12 mouse cellular contexts compared by ENCODE assay signal in genomic region chr2:62573099-62573752, GRCm38 (mm10). TPM values are rescaled to one million over a fixed set of nuclear protein-coding genes. Genes with fewer than 3 reads are reported as not detected.
DNase-seq lines count a peak whose midpoint lies in the region; ATAC-seq and TF ChIP-seq lines count a peak whose summit lies in the region.
"Had no signal": no experiment of that assay in that cellular context is flagged by ENCODE, and none has a peak within 500 bp of the region (broad histone marks: within the 10 kb centered on the region; RNA-seq: fewer than 3 reads in every experiment).

No protein-coding gene starts in this region.

- H3K27me3 ChIP-seq in lung, embryonic 14.5 days (ENCODE audit: insufficient read depth, low read length) = no peaks in the 10 kb centered on the region
- H3K27me3 ChIP-seq: CH12.LX; midbrain, embryonic 15.5 days had no signal

- no peaks in the 10 kb centered on the region for H3K9me3 ChIP-seq in lung, embryonic 14.5 days (ENCODE audit: low read depth, low read length)
- H3K9me3 ChIP-seq: midbrain, embryonic 15.5 days had no signal

- peak overlapping the region; percentile 41; the same call in 1 of the 2 replicates for H3K4me2 ChIP-seq in lung, embryonic 14.5 days
- H3K4me2 ChIP-seq: midbrain, embryonic 15.5 days had no signal

- peak overlapping the region; percentile 67 for H3K4me3 ChIP-seq in gastrocnemius, adult 2 months
- H3K4me3 ChIP-seq in lung, embryonic 14.5 days (ENCODE audit: low read depth, low read length) = peak overlapping the region; percentile 5; the same call in 1 of the 2 replicates
- H3K4me3 ChIP-seq in lung, adult 2 months (replicated peaks; ENCODE audit: extremely low read depth, low read depth, low read length) = no peak overlapping the region
- no peak overlapping the region for H3K4me3 ChIP-seq in olfactory bulb, adult 2 months (ENCODE audit: insufficient read depth, low read depth, low read length)
- H3K4me3 ChIP-seq: midbrain, embryonic 15.5 days had no signal

- TF ChIP-seq CTCF in gastrocnemius, adult 2 months (IDR thresholded peaks at IDR 0.05) = no peak
- no peak for TF ChIP-seq CTCF in lung, embryonic 14.5 days (IDR thresholded peaks at IDR 0.05; ENCODE audit: low read depth)
- no peak for TF ChIP-seq CTCF in lung, adult 2 months (IDR thresholded peaks at IDR 0.05; ENCODE audit: insufficient read depth, low read length)
- TF ChIP-seq CTCF in olfactory bulb, adult 2 months (IDR thresholded peaks at IDR 0.05; ENCODE audit: insufficient read depth, low read depth, low read length) = no peak

- intact Hi-C loops in gastrocnemius, adult 2 months (cut with DNase I) = no loop called here

- DNase-seq in gastrocnemius, adult 2 months = peak; percentile 22
- DNase-seq in gastrocnemius, postnatal 25 days = no peak
- peak; percentile 37 for DNase-seq in lung, embryonic 14.5 days
- no peak for DNase-seq in lung, adult 2 months
- DNase-seq in adrenal gland, postnatal 4 days (ENCODE audit: low spot score in 2 of 2) = no peak
- no peak for DNase-seq in layer of hippocampus, adult 9-10 months (ENCODE audit: low spot score)
- DNase-seq: liver; right cerebral cortex, postnatal 4 days had no signal

- peak overlapping the region; percentile 86 for H3K27ac ChIP-seq in gastrocnemius, adult 2 months
- H3K27ac ChIP-seq in lung, embryonic 14.5 days (ENCODE audit: low read depth) = peak overlapping the region; percentile 9; the same call in 1 of the 2 replicates
- peak overlapping the region; percentile 26; the same call in 1 of the 2 replicates for H3K27ac ChIP-seq in olfactory bulb, adult 2 months (ENCODE audit: insufficient read depth, low read depth, low read length)
- H3K27ac ChIP-seq: midbrain, embryonic 15.5 days had no signal

- no peaks in the 10 kb centered on the region for H3K4me1 ChIP-seq in lung, embryonic 14.5 days (ENCODE audit: insufficient read depth)
- H3K4me1 ChIP-seq in lung, adult 2 months (ENCODE audit: control insufficient read depth, insufficient read depth, low read length) = no peaks in the 10 kb centered on the region
- H3K4me1 ChIP-seq in olfactory bulb, adult 2 months (ENCODE audit: control insufficient read depth, insufficient read depth, low read length) = peaks cover 3% of the 10 kb centered on the region; the same call in 1 of the 2 replicates
- H3K4me1 ChIP-seq: midbrain, embryonic 15.5 days had no signal

- H3K9ac ChIP-seq in lung, embryonic 14.5 days = no peak overlapping the region
- H3K9ac ChIP-seq: midbrain, embryonic 15.5 days had no signal

- no peaks in the 10 kb centered on the region for H3K36me3 ChIP-seq in lung, embryonic 14.5 days (ENCODE audit: insufficient read depth)
- H3K36me3 ChIP-seq: midbrain, embryonic 15.5 days had no signal

- peak; percentile 31; the same call in 1 of the 2 replicates for ATAC-seq in lung, embryonic 14.5 days (ENCODE audit: insufficient read depth)
- peak; percentile 69 for ATAC-seq in granulocyte monocyte progenitor cell, adult 5-6 weeks (replicated peaks; ENCODE audit: poor library complexity, severe bottlenecking)
- ATAC-seq: midbrain, embryonic 15.5 days had no signal

- TF ChIP-seq POLR2A in lung, adult 2 months (IDR thresholded peaks at IDR 0.05; ENCODE audit: borderline replicate concordance, extremely low read depth, low read depth, low read length) = no peak
- TF ChIP-seq POLR2A in olfactory bulb, adult 2 months (IDR thresholded peaks at IDR 0.05; ENCODE audit: insufficient read depth, low read depth, low read length) = no peak

- WGBS in lung, embryonic 14.5 days = 67% methylated on average over 10 of the region's 10 CpGs
- WGBS in lung, adult 2 months = 69% methylated on average over 10 of the region's 10 CpGs
- WGBS in olfactory bulb, adult 2 months = 41% methylated on average over 10 of the region's 10 CpGs

RNA-seq across cellular contexts. Expression of gene Fap, which starts 0.6 kb away (rescaled TPM):
- 1 to 10 TPM; 3.8 to 7.2 TPM for total RNA-seq in gastrocnemius, adult 2 months (2021)
- 10 to 100 TPM in 1 of 2 experiments, 1 to 10 TPM in 1; 7.7 to 10.1 TPM for total RNA-seq in gastrocnemius, postnatal 25 days (2021)
- 2.0 and 2.2 TPM in 2 replicates for polyA plus RNA-seq in lung, embryonic 14.5 days (2014; fragmentation: Nextera tagmentation; extraction: Ambion mirVana)
- polyA plus RNA-seq in lung, adult 2 months (2012; rRNA removed) = 0.19 and 0.64 TPM in 2 replicates
- 13.2 TPM in 1 of 2 replicates, not detected in the other for total RNA-seq in granulocyte monocyte progenitor cell, adult 5-6 weeks (2014; fragmentation: Nextera tagmentation)
- not detected in 2 replicates for total RNA-seq in granulocyte monocyte progenitor cell, adult 5-6 weeks (2017)
- not detected in 2 replicates for polyA plus RNA-seq in olfactory bulb, adult 2 months (2012; ENCODE audit: insufficient read depth, insufficient read length, low replicate concordance, missing spikeins)
- 10 to 100 TPM; 10.3 to 12.0 TPM for total RNA-seq in adrenal gland, postnatal 4 days (2021)

Comparison
In these comparisons a context has a peak if more than half of its experiments do, and no peak if none do; other contexts are left out.
1. DNase-seq: peak in gastrocnemius, adult 2 months (single experiment) and lung, embryonic 14.5 days (single experiment); none in gastrocnemius, postnatal 25 days (single experiment), lung, adult 2 months (single experiment), adrenal gland, postnatal 4 days (0 of 2) and layer of hippocampus, adult 9-10 months (single experiment).
2. H3K4me3 ChIP-seq: peak in gastrocnemius, adult 2 months (single experiment) and lung, embryonic 14.5 days (single experiment); none in lung, adult 2 months (single experiment) and olfactory bulb, adult 2 months (single experiment).
3. H3K27ac ChIP-seq: peak in every context shown above with its lines; median percentile 86 in gastrocnemius, adult 2 months; 26 in olfactory bulb, adult 2 months; 9 in lung, embryonic 14.5 days.